Mouse (Mus musculus) olfactory bulb, adult 2 months (tissue): ENCODE measurements around the gene Ly6g5c. TPM values are rescaled to one million over a fixed set of nuclear protein-coding genes. Genes with fewer than 3 reads are reported as not detected.

Experiments
- H3K27ac ChIP-seq: fragments of 200-500 bp; 2 replicates; pipeline ENCODE4 v1.5.1; 2012; ENCODE audit warnings: low read depth, low read length; ENCODE audit not compliant: insufficient read depth
- H3K4me1 ChIP-seq: fragments of 200-500 bp; 2 replicates; pipeline ENCODE4 v1.6.1; 2012; ENCODE audit warnings: low read length; ENCODE audit not compliant: control insufficient read depth, insufficient read depth
- H3K4me3 ChIP-seq: fragments of 200-500 bp; 2 replicates; pipeline ENCODE4 v1.5.1; 2012; ENCODE audit warnings: mild to moderate bottlenecking, low read depth, low read length, moderate library complexity; ENCODE audit not compliant: insufficient read depth
- CTCF ChIP-seq: fragments of 200-500 bp; IDR thresholded peaks from 2 replicates; pipeline ENCODE4 v1.5.1; 2012; ENCODE audit warnings: low read depth, mild to moderate bottlenecking, low read length, moderate library complexity; ENCODE audit not compliant: insufficient read depth
- POLR2A ChIP-seq: fragments of 200-500 bp; IDR thresholded peaks from 2 replicates; pipeline ENCODE4 v1.6.1; 2012; ENCODE audit warnings: mild to moderate bottlenecking, low read depth, low read length, moderate library complexity; ENCODE audit not compliant: insufficient read depth
- WGBS: fragments of 180-500 bp; shearing (Covaris S2); methylation state at CpG from one replicate; pipeline ENCODE4 v1.1.7; 2018; 5-methylcytosine and 5-hydroxymethylcytosine counted together
- polyA plus RNA-seq: library from polyadenylated mRNA; stranded (reverse); fragments of >200 nt; gene quantifications from 2 replicates; pipeline ENCODE4 v1.2.4, GENCODE M21; 2012; ENCODE audit warnings: low replicate concordance; ENCODE audit not compliant: missing spikeins, insufficient read depth, insufficient read length

Gene Ly6g5c
- polyA plus RNA-seq, 1 experiment = not detected

GRCm38 (mm10) chr17:35128996-35129395 is 20.9 kb downstream of the Ly6g5c start:
- WGBS = 75% methylated on average over 11 of the region's 11 CpGs
- no peak for TF ChIP-seq CTCF
- TF ChIP-seq POLR2A = no peak
- no peak overlapping the region for H3K27ac ChIP-seq
- H3K4me3 ChIP-seq = no peak overlapping the region
- peaks cover 20% of the 10 kb centered on the region for H3K4me1 ChIP-seq

- peaks cover 18% of the 10 kb centered on the region for H3K4me1 ChIP-seq
- H3K4me3 ChIP-seq = no peak overlapping the region
- no peak for TF ChIP-seq POLR2A
- TF ChIP-seq CTCF = no peak
- WGBS = 85% methylated on average over 8 of the region's 8 CpGs
- H3K27ac ChIP-seq = no peak overlapping the region
These were observed 23.0 kb downstream of the Ly6g5c start for GRCm38 (mm10) chr17:35131038-35131437.

- 77% methylated on average over 15 of the region's 15 CpGs for WGBS
- Histone ChIP-seq H3K27ac (no peak within 1 kb of the TSS), H3K4me1 (peaks cover 16% of the 10 kb centered on the region), H3K4me3 (no peak within 1 kb of the TSS)
- TF ChIP-seq CTCF (no peak), POLR2A (no peak)
These were observed 23.6 kb downstream of the Ly6g5c start, which contains the start of gene Apom for GRCm38 (mm10) chr17:35131500-35132173. TSS of gene Apom (minus strand) at chr17:35132050.

GRCm38 (mm10) chr17:35132174-35132560 is 24.1 kb downstream of the Ly6g5c start:
- Histone ChIP-seq H3K4me3 (no peak overlapping the region), H3K27ac (no peak overlapping the region), H3K4me1 (peaks cover 12% of the 10 kb centered on the region)
- no peak for TF ChIP-seq POLR2A
- no peak for TF ChIP-seq CTCF
- 65% methylated on average over 3 of the region's 3 CpGs for WGBS

- Histone ChIP-seq H3K4me1 (peaks cover 3% of the 10 kb centered on the region), H3K4me3 (no peak overlapping the region), H3K27ac (no peak overlapping the region)
- no peak for TF ChIP-seq CTCF
- TF ChIP-seq POLR2A = no peak
- 91% methylated on average over 7 of the region's 7 CpGs for WGBS
These were observed 25.4 kb downstream of the Ly6g5c start for GRCm38 (mm10) chr17:35133517-35133916.

- WGBS = under 1% methylated on average over 66 of the region's 66 CpGs
- peak within 1 kb of the TSS; percentile 83 for H3K27ac ChIP-seq
- H3K4me1 ChIP-seq = peaks cover 2% of the 10 kb centered on the region
- peak within 1 kb of the TSS; percentile 81 for H3K4me3 ChIP-seq
- TF ChIP-seq POLR2A (peak; percentile 39; the same call in 1 of the 2 replicates), CTCF (no peak)
These were observed 26.9 kb downstream of the Ly6g5c start, which contains the start of gene Bag6 for GRCm38 (mm10) chr17:35134801-35135590. TSS of gene Bag6 (plus strand) at chr17:35135178.

- no peak for TF ChIP-seq POLR2A
- H3K4me1 ChIP-seq = peaks cover 2% of the 10 kb centered on the region
- under 1% methylated on average over 43 of the region's 43 CpGs for WGBS
- peak overlapping the region; percentile 81 for H3K4me3 ChIP-seq
- peak overlapping the region; percentile 83 for H3K27ac ChIP-seq
These were observed 27.7 kb downstream of the Ly6g5c start for GRCm38 (mm10) chr17:35135591-35136320.

GRCm38 (mm10) chr17:35139269-35139668 is 31.2 kb downstream of the Ly6g5c start:
- Histone ChIP-seq H3K4me3 (no peak overlapping the region), H3K27ac (no peak overlapping the region), H3K4me1 (peaks cover 2% of the 10 kb centered on the region)
- TF ChIP-seq POLR2A = no peak
- no peak for TF ChIP-seq CTCF
- 94% methylated on average over 3 of the region's 3 CpGs for WGBS
